Mouse (Mus musculus) thymus, postnatal 36 days (tissue): ENCODE measurements around the gene Zfp422.
"Not testable (repeated sequence)": the region's sequence is repeated elsewhere in the genome, so short reads cannot be mapped to it uniquely, and the experiment has no call there.

Experiments
- DNase-seq, 2 experiments: peaks; one replicate each; pipeline ENCODE4 v3.0.0; 2022; ENCODE audit warnings: mixed read lengths in 2 of 2

Gene Zfp422

DNA sequence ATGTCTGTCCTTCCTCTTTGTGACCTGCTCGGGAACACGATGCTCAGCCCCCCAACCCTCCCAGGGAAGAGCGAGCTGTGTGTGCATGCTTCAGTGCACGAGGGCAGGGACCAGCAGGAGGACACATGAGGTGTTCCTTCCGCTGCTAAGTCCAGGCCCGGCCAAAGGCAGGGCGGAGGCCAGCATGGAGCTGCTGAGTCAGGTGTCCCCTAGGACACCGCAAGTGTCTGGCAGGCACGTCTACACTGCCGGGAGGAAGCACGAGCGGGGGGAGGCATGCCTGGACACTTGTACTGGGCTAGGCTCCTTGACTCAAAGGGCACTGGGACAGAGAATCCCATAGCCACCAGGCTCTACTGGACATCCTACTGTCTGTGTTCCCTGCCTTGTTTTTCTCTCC, 19.0 kb upstream of the Zfp422 start:
- DNase-seq = no peak

- no peak for DNase-seq
Observed at GRCm38 (mm10) chr6:116644335-116644734, 15.5 kb upstream of the Zfp422 start.

DNA sequence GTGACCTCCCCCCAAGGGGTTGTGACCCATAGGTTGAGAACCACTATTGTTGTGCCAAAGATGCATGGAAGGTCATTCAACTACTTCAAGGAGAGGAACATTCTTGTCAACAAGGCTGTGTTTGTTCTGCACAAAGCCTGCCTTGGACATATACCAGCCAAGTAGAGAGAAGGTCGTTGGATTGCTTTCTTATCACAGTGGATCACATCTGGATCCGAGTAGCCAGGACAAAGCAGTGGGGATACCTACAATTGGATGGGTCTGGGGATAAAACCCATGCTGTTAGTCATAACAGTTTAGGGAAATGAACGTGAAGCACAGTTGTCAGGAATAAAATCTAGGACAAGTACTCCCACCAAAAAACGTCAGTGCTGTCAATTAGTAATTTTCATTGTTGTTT, 15.1 kb upstream of the Zfp422 start:
- no peak for DNase-seq

- no peak for DNase-seq
Observed at GRCm38 (mm10) chr6:116642942-116643341, 14.1 kb upstream of the Zfp422 start.

DNA sequence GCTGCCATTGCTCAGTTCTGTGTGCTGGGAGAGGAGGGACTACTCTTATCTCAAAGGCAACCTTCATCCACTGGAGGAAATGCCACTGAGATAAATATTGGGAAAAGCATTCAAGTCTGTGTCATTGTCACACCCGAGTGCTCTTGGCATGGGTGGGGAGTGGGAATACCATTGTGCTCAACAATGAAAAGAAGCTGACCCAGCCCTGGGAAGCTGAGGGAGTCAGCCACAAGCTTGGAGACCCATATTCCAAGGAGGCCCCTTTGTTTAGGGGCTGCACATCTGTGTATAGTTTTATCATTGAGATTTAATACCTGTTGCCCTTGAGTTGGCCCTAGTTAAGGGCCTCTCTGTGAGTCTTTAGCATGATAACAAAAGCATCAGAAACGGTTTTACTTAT, 10.9 kb upstream of the Zfp422 start:
- no peak for DNase-seq

DNA sequence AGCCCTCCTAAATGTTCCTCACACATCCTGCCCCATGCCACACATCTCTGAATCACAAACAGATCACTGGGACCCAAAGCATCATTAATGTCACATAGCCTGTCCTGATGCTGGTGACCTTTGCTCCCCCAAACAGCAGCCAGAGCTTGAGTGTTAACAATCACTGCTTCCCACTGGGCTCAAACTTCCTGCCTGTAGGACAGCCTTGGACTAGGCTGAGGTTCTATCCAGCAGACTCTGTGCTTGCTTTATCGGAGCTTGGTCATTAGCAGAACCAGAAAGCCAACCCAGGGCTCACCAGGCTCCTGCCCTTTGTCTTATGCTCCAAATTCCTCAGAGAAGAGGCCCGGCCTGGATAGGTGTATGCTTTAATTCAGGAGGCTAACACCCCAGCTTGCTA, 10.1 kb upstream of the Zfp422 start:
- no peak for DNase-seq

DNA sequence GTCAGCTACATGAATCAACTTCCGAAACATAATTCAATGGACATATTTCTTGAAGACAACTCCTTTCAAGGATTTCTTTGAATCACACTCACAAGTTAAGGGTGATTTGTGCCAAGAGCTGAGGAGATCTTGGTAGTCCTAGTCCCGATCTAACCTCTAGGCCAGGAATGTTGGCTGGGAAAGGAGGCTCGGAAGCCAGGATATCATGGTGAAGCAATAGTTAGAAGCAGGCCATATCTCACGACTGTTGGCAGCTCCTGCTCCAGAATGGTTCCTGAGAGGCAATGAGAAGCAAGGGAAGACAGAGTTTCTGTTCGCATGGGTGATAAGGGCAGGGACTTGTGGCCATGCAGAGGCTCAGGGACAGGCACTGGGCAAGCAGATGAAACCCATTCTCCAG, 8.7 kb upstream of the Zfp422 start:
- no peak for DNase-seq

DNA sequence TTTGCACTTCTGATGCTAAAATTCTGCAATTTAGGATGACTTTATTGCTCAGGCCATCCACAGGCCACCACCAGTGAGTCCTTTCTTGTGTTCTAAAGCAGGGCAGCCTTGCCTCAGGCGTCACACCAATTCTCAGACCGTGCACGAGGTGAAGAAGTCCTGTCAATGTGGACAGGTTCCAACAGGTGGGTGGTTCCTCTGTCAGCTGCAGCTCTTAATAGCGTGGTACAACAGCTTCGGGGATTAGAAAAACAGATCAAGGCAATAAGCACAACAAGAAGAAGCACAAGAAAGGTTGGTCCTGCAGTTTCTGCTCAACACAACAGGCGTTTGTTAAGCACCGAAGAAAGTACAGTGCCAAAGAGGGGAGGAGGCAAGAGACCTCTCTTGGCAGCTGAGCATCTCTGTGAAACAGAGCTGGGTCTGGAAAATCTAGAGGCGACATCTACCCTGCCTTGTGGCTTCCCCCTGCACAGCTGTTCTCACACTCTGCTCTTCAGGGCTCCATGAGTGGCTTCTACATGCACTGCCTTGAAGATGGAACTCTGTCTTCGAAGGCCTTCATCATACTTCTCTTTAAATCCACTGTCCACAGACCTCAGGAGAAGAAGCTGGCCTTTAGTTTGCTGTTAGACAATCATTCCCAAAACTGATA, 7.9 kb upstream of the Zfp422 start:
- no peak for DNase-seq

DNA sequence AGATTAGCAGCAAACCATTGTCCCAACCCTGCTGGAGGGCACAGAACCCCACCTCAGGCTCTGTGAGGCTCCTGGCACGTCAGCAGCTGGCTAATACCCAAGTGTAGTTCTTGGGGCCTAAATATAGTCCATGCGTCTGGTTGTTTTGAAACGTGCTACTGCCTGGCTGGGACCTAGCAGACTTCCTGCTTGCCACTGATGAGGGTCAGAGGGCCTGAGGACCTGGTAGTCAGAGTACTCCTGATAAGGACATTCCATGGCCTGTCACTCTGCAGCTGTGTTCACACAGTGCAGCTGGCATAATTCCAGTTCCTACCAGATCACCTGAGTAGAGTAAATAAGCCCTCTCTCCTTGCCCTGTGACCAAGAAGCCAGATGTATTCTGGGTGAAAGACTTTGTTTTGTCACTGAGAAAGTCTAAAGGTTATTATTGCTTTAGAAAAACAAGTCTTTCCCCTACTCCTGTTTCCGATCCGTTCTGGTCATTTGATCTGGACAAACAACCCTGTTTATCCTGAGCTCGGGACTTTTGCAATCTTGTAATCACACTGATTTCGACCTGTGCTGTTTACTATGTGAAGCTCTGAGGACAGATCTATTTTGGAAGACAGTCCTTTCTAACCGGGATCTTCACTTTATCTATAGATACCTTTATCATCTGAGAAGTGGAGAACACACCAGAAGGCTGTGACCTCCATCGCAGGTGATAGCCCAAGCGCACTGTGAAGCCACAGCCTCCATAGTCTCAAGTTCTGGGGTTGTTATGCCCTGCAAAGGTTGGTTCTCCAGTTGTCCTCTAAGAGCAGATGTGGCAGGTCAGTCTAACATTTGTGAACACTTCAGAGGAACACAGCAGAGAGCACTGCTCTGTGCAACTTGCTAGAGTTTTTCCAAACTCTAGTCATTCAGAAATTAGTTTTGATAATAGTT, 6.7 kb upstream of the Zfp422 start:
- no peak for DNase-seq

- no peak for DNase-seq
Observed at GRCm38 (mm10) chr6:116633741-116634695, 5.2 kb upstream of the Zfp422 start.

GRCm38 (mm10) chr6:116632129-116632528, 3.3 kb upstream of the Zfp422 start:
- peak; percentile 61 to 69 for DNase-seq

DNA sequence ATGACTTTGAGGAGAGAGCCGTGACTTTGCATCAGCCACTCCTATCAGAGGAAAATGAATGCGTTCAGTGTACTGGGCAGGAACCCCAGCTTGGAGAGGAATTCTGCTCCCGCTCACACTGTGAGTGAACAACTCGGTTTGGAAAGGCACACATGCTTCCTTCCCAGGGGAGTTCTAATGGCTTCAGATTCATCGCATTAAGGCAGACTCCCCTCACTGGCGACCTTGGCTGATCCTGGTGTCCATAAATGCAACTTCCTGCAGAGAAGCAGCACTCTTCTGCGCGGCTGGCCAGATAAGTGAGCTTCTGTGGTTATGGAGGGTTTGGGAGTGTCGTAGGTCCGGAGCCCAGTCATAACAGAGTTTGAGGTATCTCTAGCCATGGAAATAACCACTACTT, 967 bp upstream of the Zfp422 start:
- DNase-seq = no peak

GRCm38 (mm10) chr6:116628095-116628494, 704 bp downstream of the Zfp422 start:
- DNase-seq = no peak

GRCm38 (mm10) chr6:116626417-116626816, 2.4 kb downstream of the Zfp422 start:
- not testable (repeated sequence) for DNase-seq

GRCm38 (mm10) chr6:116621318-116622023, 7.3 kb downstream of the Zfp422 start:
- no peak for DNase-seq

- no peak for DNase-seq
Observed at GRCm38 (mm10) chr6:116618073-116618472, 10.7 kb downstream of the Zfp422 start.

DNA sequence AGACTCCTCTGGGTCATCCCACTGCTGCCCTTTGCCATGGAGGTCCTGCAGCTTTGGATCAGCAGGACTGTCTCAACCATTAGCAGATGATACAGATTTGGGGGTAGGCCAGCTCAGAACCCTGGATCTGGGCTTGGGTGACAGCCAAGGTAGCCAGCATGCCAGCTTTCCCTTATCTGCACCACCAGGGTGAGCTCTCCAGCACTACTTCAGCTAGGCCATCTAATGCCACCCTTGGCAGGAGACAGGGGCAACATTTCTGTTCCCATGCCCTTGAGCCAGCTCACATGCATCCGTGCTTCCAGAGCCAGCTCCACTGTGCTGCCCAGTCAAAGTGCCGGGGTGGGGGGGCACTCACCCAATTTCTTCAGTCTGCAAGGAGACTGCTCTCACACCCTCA, 13.1 kb downstream of the Zfp422 start:
- DNase-seq = no peak

DNA sequence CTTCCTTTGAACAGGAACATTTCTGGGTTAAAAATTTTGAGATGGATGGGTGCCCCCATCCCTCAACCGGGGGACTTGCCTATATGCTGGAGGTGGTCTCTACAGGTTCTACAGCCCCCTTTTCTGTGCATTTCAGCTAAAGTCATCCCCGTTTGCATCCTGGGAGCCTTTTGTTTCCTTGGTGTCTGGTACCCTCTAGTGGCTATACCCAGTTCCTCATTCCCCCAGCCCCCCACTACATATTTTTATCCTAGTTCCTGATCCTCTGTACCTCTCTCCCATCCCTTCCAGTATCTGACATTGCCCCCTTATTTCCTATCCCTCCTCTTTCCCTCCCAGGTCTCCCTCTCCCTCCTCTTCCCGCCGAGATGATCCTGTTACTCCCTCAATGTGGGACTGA, 21.6 kb downstream of the Zfp422 start:
- no peak for DNase-seq

DNA sequence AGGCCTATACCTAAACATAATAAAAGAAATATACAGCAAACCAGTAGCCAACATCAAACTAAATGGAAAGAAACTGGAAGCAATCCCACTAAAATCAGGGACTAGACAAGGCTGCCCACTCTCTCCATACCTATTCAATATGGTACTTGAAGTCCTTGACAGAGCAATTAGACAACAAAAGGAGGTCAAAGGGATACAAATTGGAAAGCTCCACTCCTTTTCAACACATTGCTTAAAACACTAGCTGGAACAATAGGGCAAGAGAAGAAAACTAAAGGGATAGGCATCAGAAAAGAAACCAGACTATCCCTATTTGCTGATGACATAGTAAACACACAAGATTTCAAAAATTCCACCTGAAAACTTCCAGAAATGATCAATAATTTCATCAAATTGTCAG, 27.8 kb downstream of the Zfp422 start:
- DNase-seq = not testable (repeated sequence)

GRCm38 (mm10) chr6:116584095-116584494, 44.7 kb downstream of the Zfp422 start, which contains the start of gene Olfr215:
Olfr215 (minus strand) TSS chr6:116584195.
- DNase-seq = no peak
